Mouse (Mus musculus) heart, embryonic 15.5 days (tissue): ENCODE measurements around the gene Nfkbib. TPM values are rescaled to one million over a fixed set of nuclear protein-coding genes. Genes with fewer than 3 reads are reported as not detected.

Experiments
- ATAC-seq: fragments of 200-750 bp; cut with Nextera tagmentation; replicated peaks from 2 replicates; pipeline ENCODE4 v1.8.0; 2017; ENCODE audit warnings: low read depth, moderate TSS enrichment; ENCODE audit not compliant: insufficient number of reproducible peaks, insufficient read depth, low FRiP score
- H3K27ac ChIP-seq: fragments of 300-500 bp; sonication (generic); 2 replicates; pipeline ENCODE4 v1.5.1; 2015; ENCODE audit warnings: mild to moderate bottlenecking, inconsistent platforms
- H3K27me3 ChIP-seq: fragments of 300-500 bp; sonication (generic); 2 replicates; pipeline ENCODE4 v1.6.1; 2015; ENCODE audit warnings: inconsistent platforms
- H3K36me3 ChIP-seq: fragments of 300-500 bp; sonication (generic); 2 replicates; pipeline ENCODE4 v1.6.1; 2015; ENCODE audit warnings: mild to moderate bottlenecking, inconsistent platforms
- H3K4me1 ChIP-seq: fragments of 300-500 bp; sonication (generic); replicated peaks from 2 replicates; pipeline ENCODE4 v1.6.1; 2015; ENCODE audit warnings: inconsistent platforms
- H3K4me2 ChIP-seq: fragments of 300-500 bp; sonication (generic); 2 replicates; pipeline ENCODE4 v1.6.1; 2015; ENCODE audit warnings: inconsistent platforms, mild to moderate bottlenecking, moderate library complexity
- H3K4me3 ChIP-seq: fragments of 300-500 bp; sonication (generic); 2 replicates; pipeline ENCODE4 v1.5.1; 2015; ENCODE audit warnings: mild to moderate bottlenecking, inconsistent platforms
- H3K9ac ChIP-seq: fragments of 300-500 bp; sonication (generic); 2 replicates; pipeline ENCODE4 v1.6.1; 2015; ENCODE audit warnings: mild to moderate bottlenecking, inconsistent platforms
- H3K9me3 ChIP-seq: fragments of 300-500 bp; sonication (generic); replicated peaks from 2 replicates; pipeline ENCODE4 v1.6.1; 2016; ENCODE audit warnings: inconsistent platforms
- whole genome bisulfite sequencing: fragments of 180-500 bp; shearing (Covaris S2); methylation state at CpG from one replicate; pipeline ENCODE4 v1.1.7; 2015; ENCODE audit warnings: mixed read lengths; 5-methylcytosine and 5-hydroxymethylcytosine counted together
- polyA plus RNA-seq: library from polyadenylated mRNA; unstranded; fragments of >200 nt; fragmentation: Nextera tagmentation; extraction: Ambion mirVana; gene quantifications from 2 replicates; pipeline ENCODE4 v1.2.1, GENCODE M21; 2015

Nfkbib gene
- 26.6 and 35.8 TPM in 2 replicates for polyA plus RNA-seq

DNA sequence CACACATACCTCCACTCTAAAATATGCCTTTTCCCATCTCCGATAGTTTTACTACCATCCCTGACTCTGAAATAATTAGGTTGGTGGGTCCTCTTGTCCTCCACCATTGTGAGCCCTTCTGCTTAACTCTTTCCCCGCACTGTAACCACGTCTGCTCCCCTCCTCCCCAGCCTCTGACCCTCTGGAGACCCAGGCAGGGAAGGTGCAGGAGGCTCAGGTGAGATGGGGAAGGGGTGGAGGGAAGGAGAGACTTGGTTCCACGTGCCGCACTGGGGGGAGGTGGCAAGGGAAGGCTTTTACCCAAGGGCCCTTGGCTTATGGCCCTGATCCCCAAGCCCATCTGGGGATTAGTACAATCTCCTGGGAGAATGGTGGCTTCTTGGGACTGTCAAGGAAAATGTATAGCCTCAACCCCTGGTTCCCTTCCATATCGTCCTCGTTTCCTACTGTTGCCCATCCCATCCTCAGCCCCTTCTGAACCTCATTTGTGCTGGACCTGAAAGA, at the start of gene Nfkbib:
TSS of gene Nfkbib (minus strand) at position 51 of the 504 bp plus-strand sequence.
- no peaks in the 10 kb centered on the region; the same call in 1 of the 2 replicates for H3K36me3 ChIP-seq
- H3K27me3 ChIP-seq = no peaks in the 10 kb centered on the region
- ATAC-seq = no peak
- no peak within 1 kb of the TSS for H3K27ac ChIP-seq
- WGBS = 69% methylated on average over 7 of the region's 7 CpGs
- H3K9ac ChIP-seq = peak within 1 kb of the TSS; percentile 73
- H3K4me3 ChIP-seq = peak within 1 kb of the TSS; percentile 85
- H3K9me3 ChIP-seq = no peaks in the 10 kb centered on the region
- peaks cover 27% of the 10 kb centered on the region for H3K4me1 ChIP-seq
- H3K4me2 ChIP-seq = peak within 1 kb of the TSS; percentile 78

- no peak for ATAC-seq
- H3K9ac ChIP-seq = no peak overlapping the region
- peaks cover 91% of the 10 kb centered on the region for H3K4me1 ChIP-seq
- no peak overlapping the region for H3K4me2 ChIP-seq
- WGBS = 89% methylated on average over 10 of the region's 10 CpGs
- H3K9me3 ChIP-seq = no peaks in the 10 kb centered on the region
- H3K36me3 ChIP-seq = peaks cover 94% of the 10 kb centered on the region
- no peak overlapping the region for H3K27ac ChIP-seq
- no peaks in the 10 kb centered on the region for H3K27me3 ChIP-seq
- H3K4me3 ChIP-seq = no peak overlapping the region
Observed at GRCm38 (mm10) chr7:28816920-28817319, 49.6 kb upstream of the Nfkbib start.

GRCm38 (mm10) chr7:28816201-28816600, 48.9 kb upstream of the Nfkbib start:
- WGBS = 76% methylated on average over 9 of the region's 9 CpGs
- no peak overlapping the region for H3K9ac ChIP-seq
- no peaks in the 10 kb centered on the region for H3K27me3 ChIP-seq
- H3K9me3 ChIP-seq = no peaks in the 10 kb centered on the region
- peaks cover 87% of the 10 kb centered on the region for H3K36me3 ChIP-seq
- H3K4me1 ChIP-seq = peaks cover 87% of the 10 kb centered on the region
- ATAC-seq = no peak
- no peak overlapping the region for H3K4me2 ChIP-seq
- no peak overlapping the region for H3K4me3 ChIP-seq
- peak overlapping the region; percentile 7; the same call in 1 of the 2 replicates for H3K27ac ChIP-seq

DNA sequence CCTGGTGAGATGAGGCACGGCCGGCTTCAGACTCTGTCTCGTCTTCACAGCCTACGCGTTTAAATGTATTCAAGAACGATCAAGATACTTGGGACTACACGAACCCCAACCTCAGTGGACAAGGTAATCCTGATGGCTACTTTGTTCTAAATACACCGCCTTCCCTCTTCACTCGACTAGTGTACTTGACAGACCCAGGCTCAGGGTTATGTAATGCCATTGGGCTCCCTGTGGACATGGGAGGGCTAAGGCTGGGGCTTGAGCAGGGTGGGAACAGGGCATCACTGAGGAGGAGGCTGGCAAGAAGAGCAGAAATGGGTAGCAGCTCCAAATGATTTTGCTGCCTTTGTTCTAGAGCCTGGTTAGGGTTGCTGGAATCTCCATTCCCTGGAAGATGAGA, 47.9 kb upstream of the Nfkbib start:
- H3K4me2 ChIP-seq = no peak overlapping the region
- H3K4me3 ChIP-seq = no peak overlapping the region
- no peak overlapping the region for H3K9ac ChIP-seq
- no peaks in the 10 kb centered on the region for H3K27me3 ChIP-seq
- ATAC-seq = no peak
- no peaks in the 10 kb centered on the region for H3K9me3 ChIP-seq
- 88% methylated on average over 9 of the region's 9 CpGs for WGBS
- peaks cover 78% of the 10 kb centered on the region for H3K4me1 ChIP-seq
- peaks cover 77% of the 10 kb centered on the region for H3K36me3 ChIP-seq
- H3K27ac ChIP-seq = 0 out of 2 replicates have a peak overlapping the region, but pooled peaks have one; percentile 2

- Histone ChIP-seq H3K27me3 (no peaks in the 10 kb centered on the region), H3K4me1 (peaks cover 70% of the 10 kb centered on the region), H3K4me3 (no peak overlapping the region), H3K9ac (no peak overlapping the region), H3K4me2 (no peak overlapping the region), H3K9me3 (no peaks in the 10 kb centered on the region), H3K27ac (no peak overlapping the region), H3K36me3 (peaks cover 69% of the 10 kb centered on the region)
- 52% methylated on average over 5 of the region's 5 CpGs for WGBS
- ATAC-seq = no peak
Observed at GRCm38 (mm10) chr7:28814306-28815034, 47.2 kb upstream of the Nfkbib start.

- Histone ChIP-seq H3K27me3 (no peaks in the 10 kb centered on the region), H3K4me3 (peak overlapping the region; percentile 73), H3K4me2 (peak overlapping the region; percentile 80), H3K27ac (peak overlapping the region; percentile 96), H3K9me3 (no peaks in the 10 kb centered on the region), H3K9ac (peak overlapping the region; percentile 80; the same call in 1 of the 2 replicates), H3K36me3 (peaks cover 56% of the 10 kb centered on the region), H3K4me1 (peaks cover 62% of the 10 kb centered on the region)
- WGBS = 54% methylated on average over 5 of the region's 5 CpGs
- ATAC-seq = no peak
Observed at GRCm38 (mm10) chr7:28812949-28813348, 45.6 kb upstream of the Nfkbib start.

DNA sequence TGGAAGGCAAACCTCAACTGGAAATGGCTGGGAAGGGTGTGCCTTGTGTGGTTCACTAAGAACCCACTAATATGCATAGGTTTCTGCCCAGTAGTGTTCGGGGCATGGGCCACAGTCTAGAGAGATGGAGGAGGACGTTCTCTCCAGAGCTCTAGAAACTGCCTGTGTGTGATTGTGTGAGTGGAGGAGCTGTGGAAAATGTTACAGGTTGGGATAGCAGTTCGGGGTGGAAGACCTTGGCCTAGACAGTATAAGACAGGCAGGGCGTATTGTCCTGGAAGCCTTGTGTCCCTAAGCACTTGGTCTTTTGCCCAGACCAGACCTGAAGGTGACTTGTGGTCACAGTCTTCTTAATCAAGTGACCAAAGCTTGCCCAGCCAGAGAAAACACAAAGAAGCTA, 45.1 kb upstream of the Nfkbib start:
- no peaks in the 10 kb centered on the region for H3K27me3 ChIP-seq
- peaks cover 51% of the 10 kb centered on the region for H3K36me3 ChIP-seq
- H3K4me1 ChIP-seq = peaks cover 62% of the 10 kb centered on the region
- H3K4me2 ChIP-seq = peak overlapping the region; percentile 80
- no peak for ATAC-seq
- peak overlapping the region; percentile 80 for H3K9ac ChIP-seq
- WGBS = 29% methylated on average over 4 of the region's 4 CpGs
- H3K4me3 ChIP-seq = peak overlapping the region; percentile 73
- no peaks in the 10 kb centered on the region for H3K9me3 ChIP-seq
- H3K27ac ChIP-seq = peak overlapping the region; percentile 96

- H3K9me3 ChIP-seq = no peaks in the 10 kb centered on the region
Observed at GRCm38 (mm10) chr7:28811640-28812275, 44.4 kb upstream of the Nfkbib start.

DNA sequence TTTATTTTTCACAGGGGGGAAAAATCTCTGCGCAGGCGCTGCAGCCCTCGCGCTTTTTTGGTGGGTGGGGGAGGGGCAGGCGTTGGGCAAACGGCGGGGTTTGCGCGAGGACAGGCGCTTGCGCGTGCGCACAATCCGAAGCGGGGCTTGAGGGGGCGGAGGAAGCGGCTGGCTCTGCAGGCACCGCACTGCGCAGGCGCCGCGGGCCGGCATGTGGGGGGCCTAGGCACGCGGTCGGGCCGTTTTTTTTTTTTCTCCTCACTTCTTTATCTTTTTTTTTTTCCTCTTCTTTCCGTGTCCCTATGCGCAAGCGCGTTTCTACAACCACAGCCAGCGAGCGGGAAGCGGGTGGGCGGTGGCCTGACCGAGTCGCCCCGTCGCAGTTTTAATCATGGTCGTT, 43.9 kb upstream of the Nfkbib start:
- peak overlapping the region; percentile 96 for H3K27ac ChIP-seq
- peak; percentile 59 for ATAC-seq
- peaks cover 39% of the 10 kb centered on the region for H3K36me3 ChIP-seq
- H3K4me1 ChIP-seq = peaks cover 49% of the 10 kb centered on the region
- H3K4me2 ChIP-seq = peak overlapping the region; percentile 80
- no peaks in the 10 kb centered on the region for H3K27me3 ChIP-seq
- peak overlapping the region; percentile 73 for H3K4me3 ChIP-seq
- H3K9me3 ChIP-seq = no peaks in the 10 kb centered on the region
- peak overlapping the region; percentile 80 for H3K9ac ChIP-seq
- WGBS = under 1% methylated on average over 40 of the region's 40 CpGs

More at GRCm38 (mm10) chr7:28811640-28812275, 44.4 kb upstream of the Nfkbib start:
- Histone ChIP-seq H3K9ac (peak overlapping the region; percentile 80), H3K4me1 (peaks cover 55% of the 10 kb centered on the region), H3K4me2 (peak overlapping the region; percentile 80), H3K36me3 (peaks cover 44% of the 10 kb centered on the region), H3K4me3 (peak overlapping the region; percentile 73), H3K27me3 (no peaks in the 10 kb centered on the region), H3K27ac (peak overlapping the region; percentile 96)
- ATAC-seq = no peak
- 2% methylated on average over 7 of the region's 7 CpGs for WGBS

GRCm38 (mm10) chr7:28810107-28811066, 43.1 kb upstream of the Nfkbib start:
- H3K9ac ChIP-seq = peak overlapping the region; percentile 97
- H3K27ac ChIP-seq = peak overlapping the region; percentile 100
- peak overlapping the region; percentile 88 for H3K4me2 ChIP-seq
- peaks cover 30% of the 10 kb centered on the region for H3K36me3 ChIP-seq
- H3K4me1 ChIP-seq = peaks cover 42% of the 10 kb centered on the region
- WGBS = under 1% methylated on average over 70 of the region's 70 CpGs
- H3K27me3 ChIP-seq = no peaks in the 10 kb centered on the region
- ATAC-seq = peak; percentile 87
- H3K9me3 ChIP-seq = no peaks in the 10 kb centered on the region
- peak overlapping the region; percentile 92 for H3K4me3 ChIP-seq
